9 mouse cellular contexts compared by ENCODE assay signal in genomic region chr19:46670691-46671090, GRCm38 (mm10). TPM values are rescaled to one million over a fixed set of nuclear protein-coding genes. Genes with fewer than 3 reads are reported as not detected.
DNase-seq lines count a peak whose midpoint lies in the region; ATAC-seq and TF ChIP-seq lines count a peak whose summit lies in the region.
"Had no signal": no experiment of that assay in that cellular context is flagged by ENCODE, and none has a peak within 500 bp of the region (broad histone marks: within the 10 kb centered on the region; RNA-seq: fewer than 3 reads in every experiment).

No protein-coding gene starts in this region.

- WGBS in midbrain, embryonic 11.5 days: 26% methylated on average over 13 of the region's 13 CpGs

- intact Hi-C loops in left cerebral cortex, adult 2 months (cut with DNase I): loop anchor here (1.0 to 5.0 kb wide), 4 partner anchors 70 to 377 kb away; no protein-coding TSS in a partner anchor

- H3K4me3 ChIP-seq in embryonic fibroblast, embryonic 13.5 days (ENCODE audit: insufficient read depth, low read length): no peak overlapping the region
- H3K4me3 ChIP-seq in left cerebral cortex, adult 2 months: no peak overlapping the region
- no peak overlapping the region for H3K4me3 ChIP-seq in midbrain, embryonic 11.5 days (ENCODE audit: low read depth, low read length)
- H3K4me3 ChIP-seq: liver, embryonic 15.5 days had no signal

- H3K9me3 ChIP-seq in midbrain, embryonic 11.5 days (ENCODE audit: control insufficient read depth, low read length): no peaks in the 10 kb centered on the region
- H3K9me3 ChIP-seq: liver, embryonic 15.5 days had no signal

- no peaks in the 10 kb centered on the region; the same call in 1 of the 2 replicates for H3K4me1 ChIP-seq in embryonic fibroblast, embryonic 13.5 days (ENCODE audit: control insufficient read depth, insufficient read depth, low read length)
- H3K4me1 ChIP-seq in midbrain, embryonic 11.5 days (ENCODE audit: control insufficient read depth, insufficient read depth, low read length): peaks cover under 1% of the 10 kb centered on the region; the same call in 1 of the 2 replicates

- no peak overlapping the region for H3K27ac ChIP-seq in embryonic fibroblast, embryonic 13.5 days (ENCODE audit: insufficient read depth, low read length)
- H3K27ac ChIP-seq in left cerebral cortex, adult 2 months: no peak overlapping the region
- H3K27ac ChIP-seq in midbrain, embryonic 11.5 days (ENCODE audit: low read depth, low read length): no peak overlapping the region
- H3K27ac ChIP-seq: liver, embryonic 15.5 days had no signal

- ATAC-seq in cerebellum, adult (ENCODE audit: insufficient number of reproducible peaks, low FRiP score, low TSS enrichment): peak; percentile 49; the same call in 1 of the 2 replicates
- peak; percentile 58 for ATAC-seq in midbrain, embryonic 11.5 days (ENCODE audit: low FRiP score)

- TF ChIP-seq POLR2A in embryonic fibroblast, embryonic 13.5 days (IDR thresholded peaks at IDR 0.05; ENCODE audit: low read depth, low read length): no peak

- H3K27me3 ChIP-seq in midbrain, embryonic 11.5 days (ENCODE audit: control insufficient read depth, insufficient read depth, low read length): no peaks in the 10 kb centered on the region; the same call in 1 of the 2 replicates

- H3K4me2 ChIP-seq in midbrain, embryonic 11.5 days: no peak overlapping the region
- H3K4me2 ChIP-seq: liver, embryonic 15.5 days had no signal

- no peak for DNase-seq in cerebellum, adult 9-11 months
- peak; percentile 66 for DNase-seq in adrenal gland, postnatal 25 days
- DNase-seq in heart, postnatal 4 days: peak; percentile 77
- peak; percentile 50 to 63 for DNase-seq in left cerebral cortex, adult 2 months (ENCODE audit: extremely low spot score in 1 of 2, low spot score in 2 of 2)
- DNase-seq in midbrain, embryonic 11.5 days (ENCODE audit: low spot score, missing footprints): peak; percentile 92
- DNase-seq in spleen, postnatal 10 days (ENCODE audit: low spot score in 2 of 2): peak; percentile 34 to 75

- no peaks in the 10 kb centered on the region for H3K36me3 ChIP-seq in midbrain, embryonic 11.5 days (ENCODE audit: control insufficient read depth, insufficient read depth, low read length)
- H3K36me3 ChIP-seq: liver, embryonic 15.5 days had no signal

- TF ChIP-seq CTCF in embryonic fibroblast, embryonic 13.5 days (IDR thresholded peaks at IDR 0.05; ENCODE audit: borderline replicate concordance, insufficient read depth, low read length): peak; percentile 76
- TF ChIP-seq CTCF in left cerebral cortex, adult 2 months (IDR thresholded peaks at IDR 0.05): peak; percentile 86

- no peak overlapping the region for H3K9ac ChIP-seq in midbrain, embryonic 11.5 days (ENCODE audit: low read length)
- H3K9ac ChIP-seq: liver, embryonic 15.5 days had no signal

RNA-seq across cellular contexts. Expression of gene Cyp17a1, which starts 2.3 kb away (rescaled TPM):
- total RNA-seq in adrenal gland, postnatal 25 days (2021): 1.2 and 1.9 TPM in 2 replicates
- not detected in 2 replicates for polyA plus RNA-seq in embryonic fibroblast, embryonic 13.5 days (2011; ENCODE audit: insufficient read length, low read depth, missing spikeins)
- total RNA-seq in heart, postnatal 4 days (2021): under 1 TPM in 1 of 2 experiments, not detected in 1; 0.23 TPM
- not detected for total RNA-seq in left cerebral cortex, adult 2 months (2021)
- not detected in 2 replicates for polyA plus RNA-seq in midbrain, embryonic 11.5 days (2014; fragmentation: Nextera tagmentation; extraction: Ambion mirVana)

RNA-seq across cellular contexts. Expression of gene Borcs7, which starts 19.0 kb away (rescaled TPM):
- 14.4 and 18.0 TPM in 2 replicates for total RNA-seq in adrenal gland, postnatal 25 days (2021)
- polyA plus RNA-seq in embryonic fibroblast, embryonic 13.5 days (2011; ENCODE audit: insufficient read length, low read depth, missing spikeins): 10.1 and 13.0 TPM in 2 replicates
- total RNA-seq in heart, postnatal 4 days (2021): 10 to 100 TPM; 11.7 to 12.8 TPM
- total RNA-seq in left cerebral cortex, adult 2 months (2021): 10 to 100 TPM; 22.0 to 22.3 TPM
- polyA plus RNA-seq in midbrain, embryonic 11.5 days (2014; fragmentation: Nextera tagmentation; extraction: Ambion mirVana): 15.3 and 16.2 TPM in 2 replicates

RNA-seq across cellular contexts. Expression of gene As3mt, which starts 36.6 kb away (rescaled TPM):
- total RNA-seq in adrenal gland, postnatal 25 days (2021): 86.5 and 93.0 TPM in 2 replicates
- 5.6 and 10.3 TPM in 2 replicates for polyA plus RNA-seq in embryonic fibroblast, embryonic 13.5 days (2011; ENCODE audit: insufficient read length, low read depth, missing spikeins)
- total RNA-seq in heart, postnatal 4 days (2021): 10 to 100 TPM; 57.5 to 59.1 TPM
- total RNA-seq in left cerebral cortex, adult 2 months (2021): 10 to 100 TPM; 26.5 to 27.4 TPM
- 33.8 and 37.6 TPM in 2 replicates for polyA plus RNA-seq in midbrain, embryonic 11.5 days (2014; fragmentation: Nextera tagmentation; extraction: Ambion mirVana)
